Mouse (Mus musculus): ENCODE results near the gene Tmem50b. TPM values are rescaled to one million over a fixed set of nuclear protein-coding genes. Genes with fewer than 3 reads are reported as not detected.
A peak's percentile ranks its signal among the peaks of the same experiment; 100 is the strongest.
"Not testable (repeated sequence)": the region's sequence is repeated elsewhere in the genome, so short reads cannot be mapped to it uniquely, and the experiment has no call there.

Gene Tmem50b
- polyA plus RNA-seq, 1 experiment from 2014 or later = 34.4 TPM

DNA sequence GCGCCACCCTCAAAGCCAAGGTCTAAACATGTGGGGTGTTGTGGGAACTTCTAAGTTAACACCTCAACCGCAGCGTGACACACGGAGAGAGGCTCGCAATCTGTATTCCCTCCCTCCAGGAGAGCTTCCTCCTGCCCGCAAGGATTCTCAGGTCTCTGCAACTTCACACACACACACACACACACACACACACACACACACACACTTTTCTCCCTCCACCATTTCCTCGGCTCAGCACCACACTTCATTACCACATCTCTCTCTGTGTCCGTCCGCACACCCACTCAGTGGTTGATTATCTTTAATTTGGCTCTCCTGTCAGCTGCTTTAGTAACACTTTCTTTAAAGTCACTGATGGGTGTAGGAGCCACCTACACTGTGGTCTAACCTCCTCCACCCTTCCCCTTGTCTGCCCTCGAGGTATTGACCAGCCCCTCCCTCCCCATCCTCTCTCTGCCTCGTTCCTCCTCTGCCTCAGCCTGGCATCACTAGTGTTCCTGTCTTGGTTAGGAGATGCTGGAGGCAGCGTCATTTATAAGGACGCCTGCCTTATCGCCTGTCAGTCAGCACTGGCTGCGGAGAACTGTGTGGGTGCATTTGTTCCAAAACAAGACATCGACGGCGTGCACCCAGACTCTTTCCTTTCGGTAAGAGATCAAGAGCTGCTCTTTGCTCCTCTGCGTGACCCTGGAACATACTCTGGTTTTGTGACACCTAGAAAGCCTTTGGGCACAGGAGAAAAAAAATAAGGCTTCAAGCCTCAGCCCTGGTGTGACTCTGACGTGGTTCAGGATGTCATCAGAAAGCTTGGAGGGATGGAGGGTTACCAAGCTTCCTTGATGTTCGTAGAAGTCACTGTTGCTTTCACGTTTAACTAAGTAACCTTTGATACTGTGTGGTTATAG is 64.3 kb downstream of the Tmem50b start:
- Histone ChIP-seq H3K4me3 (ENCODE audit: inconsistent target) (no peak overlapping the region), H3K27ac (no peak overlapping the region), H3K79me2 (ENCODE audit: inconsistent target) (no peaks in the 10 kb centered on the region), H3K36me3 (ENCODE audit: inconsistent target) (no peaks in the 10 kb centered on the region)
- WGBS (ENCODE audit: missing documents) = 75% methylated on average over 18 of the region's 23 CpGs

GRCm38 (mm10) chr16:91532429-91532828 is 65.2 kb downstream of the Tmem50b start:
- no peaks in the 10 kb centered on the region for H3K79me2 ChIP-seq (ENCODE audit: inconsistent target)
- 100% methylated on average over 2 of the region's 2 CpGs for WGBS (ENCODE audit: missing documents)
- H3K36me3 ChIP-seq (ENCODE audit: inconsistent target) = no peaks in the 10 kb centered on the region

GRCm38 (mm10) chr16:91531856-91532255 is 65.7 kb downstream of the Tmem50b start:
- 90% methylated on average over 6 of the region's 6 CpGs for WGBS (ENCODE audit: missing documents)
- no peak overlapping the region for H3K27ac ChIP-seq
- no peaks in the 10 kb centered on the region for H3K36me3 ChIP-seq (ENCODE audit: inconsistent target)
- H3K4me3 ChIP-seq (ENCODE audit: inconsistent target) = no peak overlapping the region
- no peaks in the 10 kb centered on the region for H3K79me2 ChIP-seq (ENCODE audit: inconsistent target)

More at GRCm38 (mm10) chr16:91532429-91532828, 65.2 kb downstream of the Tmem50b start:
- Histone ChIP-seq H3K27ac (no peak overlapping the region), H3K4me3 (ENCODE audit: inconsistent target) (no peak overlapping the region)

DNA sequence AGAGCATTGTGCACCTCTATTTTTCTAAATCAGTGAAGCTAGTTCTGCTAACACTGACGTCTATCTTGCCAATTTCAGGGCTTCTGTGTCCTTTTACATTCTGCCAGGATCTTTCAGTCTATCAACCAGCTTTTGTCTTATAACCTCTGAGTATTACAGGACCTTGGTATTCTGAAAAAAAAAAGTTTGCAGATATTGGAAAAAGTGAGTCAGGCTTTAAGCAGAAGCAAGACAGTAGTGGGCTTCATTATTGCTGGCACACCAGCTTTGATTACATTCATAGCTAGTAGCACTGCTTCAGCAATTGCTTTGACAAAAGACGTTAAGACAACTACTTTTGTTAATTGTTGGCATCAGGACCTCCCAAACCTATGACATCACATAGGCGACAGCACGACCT is 66.8 kb downstream of the Tmem50b start:
- 93% methylated on average over 4 of the region's 4 CpGs for WGBS (ENCODE audit: missing documents)
- H3K4me3 ChIP-seq (ENCODE audit: inconsistent target); H3K79me2 ChIP-seq (ENCODE audit: inconsistent target); H3K27ac ChIP-seq; H3K36me3 ChIP-seq (ENCODE audit: inconsistent target): not testable (repeated sequence)

DNA sequence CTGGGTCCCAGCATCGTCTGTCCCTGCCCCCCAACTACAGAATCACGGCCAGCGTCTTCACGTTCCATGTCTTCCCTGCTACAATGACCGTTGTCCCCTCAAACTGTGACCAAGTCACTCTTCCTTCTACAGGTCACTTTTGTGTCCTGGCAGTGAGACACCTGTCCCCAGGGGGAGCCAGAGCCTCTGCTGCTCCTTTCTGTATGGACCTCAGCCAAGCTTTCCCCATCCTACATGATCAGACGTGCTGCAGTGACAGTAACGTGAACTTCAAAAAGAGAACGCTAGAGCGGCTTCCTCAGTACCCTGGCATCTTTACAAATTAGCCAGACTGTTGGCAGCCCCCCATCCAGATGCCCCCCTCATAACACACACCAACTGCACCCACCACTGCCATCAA is 69.0 kb downstream of the Tmem50b start:
- WGBS (ENCODE audit: missing documents) = 90% methylated on average over 9 of the region's 9 CpGs
- Histone ChIP-seq H3K36me3 (ENCODE audit: inconsistent target) (no peaks in the 10 kb centered on the region), H3K27ac (no peak overlapping the region), H3K4me3 (ENCODE audit: inconsistent target) (no peak overlapping the region), H3K79me2 (ENCODE audit: inconsistent target) (no peaks in the 10 kb centered on the region)

DNA sequence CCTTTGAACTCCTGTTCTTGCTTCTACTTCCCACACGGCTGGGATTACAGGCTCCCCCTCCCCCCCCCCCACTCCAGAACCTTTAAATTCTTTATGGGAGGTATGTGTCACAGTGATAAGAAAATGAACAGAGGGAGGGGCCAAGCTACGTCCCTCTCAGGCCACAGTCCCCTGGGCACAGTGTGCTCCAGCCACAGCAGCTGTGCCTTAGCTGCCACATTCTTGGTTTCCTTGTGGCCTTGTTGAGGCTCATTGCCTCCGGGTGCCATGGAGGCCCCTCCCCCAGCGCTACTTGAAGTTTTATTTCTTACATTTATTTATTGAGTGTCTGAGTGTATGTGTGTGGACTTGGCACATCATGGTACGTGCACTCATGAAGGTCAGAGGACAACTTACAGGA is 70.1 kb downstream of the Tmem50b start:
- H3K4me3 ChIP-seq (ENCODE audit: inconsistent target) = no peak overlapping the region
- no peaks in the 10 kb centered on the region for H3K79me2 ChIP-seq (ENCODE audit: inconsistent target)
- peak overlapping the region; percentile 81 for H3K27ac ChIP-seq
- 34% methylated on average over 5 of the region's 5 CpGs for WGBS (ENCODE audit: missing documents)
- H3K36me3 ChIP-seq (ENCODE audit: inconsistent target) = no peaks in the 10 kb centered on the region

- H3K79me2 ChIP-seq (ENCODE audit: inconsistent target) = no peaks in the 10 kb centered on the region
- WGBS (ENCODE audit: missing documents) = 13% methylated on average over 9 of the region's 10 CpGs
- peak overlapping the region; percentile 81 for H3K27ac ChIP-seq
- H3K36me3 ChIP-seq (ENCODE audit: inconsistent target) = no peaks in the 10 kb centered on the region
- no peak overlapping the region for H3K4me3 ChIP-seq (ENCODE audit: inconsistent target)
These were observed 70.5 kb downstream of the Tmem50b start for GRCm38 (mm10) chr16:91527051-91527450.

- Histone ChIP-seq H3K27ac (peak overlapping the region; percentile 81), H3K79me2 (ENCODE audit: inconsistent target) (no peaks in the 10 kb centered on the region), H3K4me3 (ENCODE audit: inconsistent target) (no peak overlapping the region), H3K36me3 (ENCODE audit: inconsistent target) (no peaks in the 10 kb centered on the region)
- WGBS (ENCODE audit: missing documents) = 92% methylated on average over 6 of the region's 6 CpGs
These were observed 71.3 kb downstream of the Tmem50b start for GRCm38 (mm10) chr16:91526274-91526673.

Other genes starting within 250 kb of the Tmem50b start
- 183 to 327 TPM (median 193 TPM) in 3 replicates for gene Ifnar2, start 225.0 kb downstream of the Tmem50b start, polyA plus RNA-seq (2018)
- gene Gm21970, start 206.1 kb downstream of the Tmem50b start, polyA plus RNA-seq (2018) = not detected in 3 replicates
- 357 to 533 TPM (median 380 TPM) in 3 replicates for gene Il10rb, start 191.6 kb downstream of the Tmem50b start, polyA plus RNA-seq (2018)
- 64.7 to 104 TPM (median 89.0 TPM) in 3 replicates for gene Ifnar1, start 112.6 kb downstream of the Tmem50b start, polyA plus RNA-seq (2018)
- gene Ifngr2, start 50.7 kb downstream of the Tmem50b start, polyA plus RNA-seq (2018) = 53.8 to 84.8 TPM (median 83.9 TPM) in 3 replicates
- 1.9 to 6.9 TPM (median 5.2 TPM) in 3 replicates for gene Dnajc28, start 21.2 kb upstream of the Tmem50b start, polyA plus RNA-seq (2018)
- gene Gart, start 49.2 kb upstream of the Tmem50b start, polyA plus RNA-seq (2018) = 25.7 to 72.6 TPM (median 28.7 TPM) in 3 replicates
- gene Son, start 49.7 kb upstream of the Tmem50b start, polyA plus RNA-seq (2018) = 164 to 188 TPM (median 188 TPM) in 3 replicates
- 4.9 to 12.7 TPM (median 6.0 TPM) in 3 replicates for gene Donson, start 91.0 kb upstream of the Tmem50b start, polyA plus RNA-seq (2018)
- 20.6 to 32.6 TPM (median 28.8 TPM) in 3 replicates for gene Cryzl1, start 131.2 kb upstream of the Tmem50b start, polyA plus RNA-seq (2018)
- 89.5 to 216 TPM (median 138 TPM) in 3 replicates for gene Itsn1, start 131.5 kb upstream of the Tmem50b start, polyA plus RNA-seq (2018)

Measured in macrophage (primary cell).